Mouse (Mus musculus) lung, postnatal 36 days (tissue): Measurements from ENCODE around the gene Ociad2.
A peak's percentile ranks its signal among the peaks of the same experiment; 100 is the strongest.
"Not testable (repeated sequence)": the region's sequence is repeated elsewhere in the genome, so short reads cannot be mapped to it uniquely, and the experiment has no call there.

Source experiments
- DNase-seq: peaks from one replicate; pipeline ENCODE4 v3.0.0; 2022; ENCODE audit warnings: mixed read lengths

Ociad2 gene

GRCm38 (mm10) chr5:73351796-73352195 is 11.0 kb upstream of the Ociad2 start:
- DNase-seq = no peak

- no peak for DNase-seq
Observed at GRCm38 (mm10) chr5:73349514-73349913, 8.7 kb upstream of the Ociad2 start.

- no peak for DNase-seq
Observed at GRCm38 (mm10) chr5:73345254-73345653, 4.4 kb upstream of the Ociad2 start.

GRCm38 (mm10) chr5:73344310-73344709 is 3.5 kb upstream of the Ociad2 start:
- no peak for DNase-seq

GRCm38 (mm10) chr5:73342701-73343355 is 2.0 kb upstream of the Ociad2 start:
- DNase-seq = no peak

- DNase-seq = no peak
Observed at GRCm38 (mm10) chr5:73339779-73340722, 777 bp downstream of the Ociad2 start.

- DNase-seq = no peak
Observed at GRCm38 (mm10) chr5:73338832-73339163, 2.0 kb downstream of the Ociad2 start.

- peak; percentile 37 for DNase-seq
Observed at GRCm38 (mm10) chr5:73337961-73338831, 2.6 kb downstream of the Ociad2 start.

- peak; percentile 17 for DNase-seq
Observed at GRCm38 (mm10) chr5:73336448-73336847, 4.4 kb downstream of the Ociad2 start.

GRCm38 (mm10) chr5:73331002-73331401 is 9.8 kb downstream of the Ociad2 start:
- DNase-seq = peak; percentile 18

- no peak for DNase-seq
Observed at GRCm38 (mm10) chr5:73324526-73325170, 16.2 kb downstream of the Ociad2 start.

- DNase-seq = no peak
Observed at GRCm38 (mm10) chr5:73323602-73324001, 17.2 kb downstream of the Ociad2 start.

GRCm38 (mm10) chr5:73322684-73323083 is 18.1 kb downstream of the Ociad2 start:
- not testable (repeated sequence) for DNase-seq

- DNase-seq = no peak
Observed at GRCm38 (mm10) chr5:73319306-73319705, 21.5 kb downstream of the Ociad2 start.

GRCm38 (mm10) chr5:73314654-73315053 is 26.2 kb downstream of the Ociad2 start:
- no peak for DNase-seq

GRCm38 (mm10) chr5:73313591-73313990 is 27.2 kb downstream of the Ociad2 start:
- DNase-seq = no peak

GRCm38 (mm10) chr5:73311458-73311857 is 29.4 kb downstream of the Ociad2 start:
- no peak for DNase-seq

- no peak for DNase-seq
Observed at GRCm38 (mm10) chr5:73310401-73310800, 30.4 kb downstream of the Ociad2 start.

GRCm38 (mm10) chr5:73309496-73309895 is 31.3 kb downstream of the Ociad2 start:
- DNase-seq = no peak

GRCm38 (mm10) chr5:73307297-73307696 is 33.5 kb downstream of the Ociad2 start:
- no peak for DNase-seq

- DNase-seq = no peak
Observed at GRCm38 (mm10) chr5:73306486-73306885, 34.3 kb downstream of the Ociad2 start.

- no peak for DNase-seq
Observed at GRCm38 (mm10) chr5:73304507-73304906, 36.3 kb downstream of the Ociad2 start.
